Mouse (Mus musculus) c-Kit-negative CD71-positive TER-119-positive erythroid progenitor cells, embryonic 14.5 days (primary cell): ENCODE results near the gene Klk1b3.
"Not testable (repeated sequence)": the region's sequence is repeated elsewhere in the genome, so short reads cannot be mapped to it uniquely, and the experiment has no call there.

Source experiments
- DNase-seq: peaks from one replicate; pipeline ENCODE4 v3.0.0-alpha.2; 2013; ENCODE audit warnings: low read depth, low spot score

The Klk1b3 gene

DNA sequence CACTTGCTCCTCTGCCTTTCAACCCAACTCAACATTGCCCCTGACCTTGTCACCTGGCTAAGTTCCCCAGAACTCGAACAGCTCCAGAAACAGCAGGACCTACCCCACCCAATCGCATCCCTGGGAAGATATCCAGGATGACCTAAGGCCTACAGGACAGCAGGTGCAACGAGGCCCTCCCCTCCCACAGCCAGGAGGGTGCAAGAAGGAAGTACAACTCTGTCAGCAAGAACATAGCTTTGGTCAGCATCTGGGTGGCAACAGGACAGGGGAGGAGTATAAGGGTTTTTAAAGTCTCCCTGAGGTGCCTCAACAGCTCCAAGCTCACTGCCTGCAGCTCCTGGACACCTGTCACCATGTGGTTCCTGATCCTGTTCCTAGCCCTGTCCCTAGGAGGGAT lies at the start of gene Klk1b3:
Gene Klk1b3, plus strand, starts transcription at position 301 of the 400 bp plus-strand sequence.
- DNase-seq, result no peak

DNA sequence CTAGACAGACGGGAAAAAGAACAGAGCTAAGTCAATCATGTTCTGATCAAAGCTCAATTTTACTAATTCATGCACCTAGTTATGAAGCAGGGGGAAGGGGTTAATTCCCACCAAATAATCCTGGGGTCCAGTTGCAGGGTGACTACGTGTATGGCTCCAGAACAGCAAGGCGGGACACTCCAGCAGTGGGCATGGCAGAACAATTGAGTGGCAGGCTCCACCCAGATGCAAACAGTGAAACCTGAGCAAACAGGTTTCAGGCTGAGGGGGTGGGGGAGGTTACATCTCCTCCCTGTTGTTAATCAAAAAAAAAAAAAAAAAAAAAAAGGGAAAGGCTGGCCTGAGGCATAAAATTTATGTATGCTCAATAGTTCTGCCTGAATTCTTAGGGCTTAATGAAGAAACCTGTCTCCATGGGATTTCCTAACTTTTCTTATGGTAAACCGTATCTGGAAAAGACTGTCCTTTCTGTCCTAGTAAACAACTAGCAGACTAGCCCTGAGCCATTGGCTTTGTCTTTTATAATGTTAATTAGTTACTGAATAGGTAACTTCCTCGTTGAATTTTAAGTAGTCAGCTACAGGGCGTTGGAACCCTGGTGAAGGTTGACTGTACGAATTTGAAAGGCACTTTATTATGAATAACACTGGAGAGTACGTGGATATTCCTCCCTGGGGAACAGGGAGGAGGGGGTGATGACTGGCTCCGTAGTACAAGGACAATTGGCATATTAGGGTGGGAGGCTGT lies 18.5 kb upstream of the Klk1b3 start:
- no peak for DNase-seq

DNA sequence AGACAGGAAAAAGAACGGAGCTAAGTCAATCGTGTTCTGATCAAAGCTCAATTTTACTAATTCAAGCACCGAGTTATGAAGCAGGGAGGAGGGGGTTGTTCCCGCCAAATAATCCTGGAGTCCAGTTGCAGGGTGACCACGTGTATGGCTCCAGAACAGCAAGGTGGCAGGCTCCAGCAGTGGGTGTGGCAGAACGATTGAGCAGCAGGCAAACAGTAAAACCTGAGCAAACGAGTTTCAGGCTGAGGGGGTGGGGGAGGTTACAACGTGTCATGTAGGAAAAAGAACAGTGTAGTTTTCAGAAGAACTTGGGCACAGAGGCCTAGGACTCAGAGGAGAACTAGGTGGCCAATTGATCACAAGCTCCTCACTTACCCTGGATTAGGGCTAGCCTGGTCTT lies 11.5 kb upstream of the Klk1b3 start:
- DNase-seq, result not testable (repeated sequence)

DNA sequence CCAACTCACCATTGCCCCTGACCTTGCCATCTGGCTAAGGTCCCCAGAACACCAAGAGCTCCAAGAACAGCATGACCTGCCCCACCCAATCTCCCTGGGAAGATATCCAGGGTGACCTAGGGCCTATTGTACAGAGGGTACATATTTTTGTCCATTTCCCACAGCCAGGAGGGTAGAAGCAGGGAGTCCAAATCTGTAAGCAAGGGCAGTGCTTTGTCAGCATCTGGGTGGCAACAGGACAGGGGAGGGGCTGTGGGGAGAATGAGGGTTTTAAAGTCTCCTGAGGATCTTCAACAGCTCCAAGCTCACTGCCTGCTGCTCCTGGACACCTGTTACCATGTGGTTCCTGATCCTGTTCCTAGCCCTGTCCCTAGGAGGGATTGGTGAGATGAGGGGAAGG lies 10.1 kb upstream of the Klk1b3 start, which contains the start of gene Klk1b24:
Gene Klk1b24, plus strand, starts transcription at position 301 of the 400 bp plus-strand sequence.
- DNase-seq, result not testable (repeated sequence)

DNA sequence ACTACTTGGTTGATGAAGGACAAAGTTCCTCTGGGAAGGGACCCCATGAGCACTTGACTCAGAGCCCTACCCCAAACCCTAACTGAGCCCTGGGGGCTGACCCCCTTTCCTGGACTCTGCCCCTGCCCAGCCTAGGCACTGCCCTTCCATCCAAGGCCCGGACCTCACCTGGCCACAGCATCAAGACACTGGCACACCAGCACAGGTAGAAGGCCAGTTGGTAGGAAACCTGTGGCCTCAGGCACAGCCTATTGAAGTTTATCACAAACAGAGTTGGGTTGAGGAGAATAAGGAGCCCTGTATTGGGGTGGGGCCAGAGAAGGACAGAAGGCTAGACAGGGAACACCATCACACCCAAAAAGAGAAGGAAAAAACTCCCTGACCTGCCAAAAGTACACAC lies 4.5 kb upstream of the Klk1b3 start:
- DNase-seq, result not testable (repeated sequence)

DNA sequence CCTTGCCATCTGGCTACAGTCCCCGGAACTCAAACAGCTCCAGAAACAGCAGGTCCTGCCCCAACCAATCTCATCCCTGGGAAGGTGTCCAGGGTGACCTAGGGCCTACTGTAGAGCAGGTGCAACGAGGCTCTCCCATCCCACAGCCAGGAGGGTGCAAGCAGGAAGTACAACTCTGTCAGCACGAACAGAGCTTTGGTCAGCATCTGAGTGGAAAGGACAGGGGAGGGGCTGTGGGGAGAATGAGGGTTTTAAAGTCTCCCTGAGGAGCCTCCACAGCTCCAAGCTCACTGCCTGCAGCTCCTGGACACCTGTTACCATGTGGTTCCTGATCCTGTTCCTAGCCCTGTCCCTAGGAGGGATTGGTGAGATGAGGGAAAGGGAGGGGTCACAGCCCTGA lies 9.1 kb downstream of the Klk1b3 start, which contains the start of gene Klk1b4:
Gene Klk1b4, plus strand, starts transcription at position 301 of the 400 bp plus-strand sequence.
- DNase-seq, result not testable (repeated sequence)

DNA sequence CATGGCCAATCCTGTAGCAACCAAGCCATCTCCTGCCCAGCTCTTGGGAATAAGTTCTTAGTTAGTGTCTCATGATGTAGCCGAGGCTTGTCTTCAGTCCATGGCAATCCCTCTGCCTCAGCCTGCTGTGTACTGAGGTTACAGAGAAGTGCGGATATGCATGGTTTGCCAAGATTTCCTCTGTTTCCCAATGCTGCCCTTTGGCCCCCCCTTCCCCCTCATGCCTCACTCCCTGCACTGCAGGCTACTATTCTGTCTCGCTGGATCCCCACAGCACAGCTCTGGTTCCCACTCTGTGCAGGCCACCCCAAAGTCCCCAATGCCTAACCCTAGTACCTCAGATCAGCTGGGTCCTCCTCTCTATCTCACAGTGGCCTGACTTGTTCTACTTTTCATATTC lies 10.3 kb downstream of the Klk1b3 start:
- DNase-seq, result no peak

DNA sequence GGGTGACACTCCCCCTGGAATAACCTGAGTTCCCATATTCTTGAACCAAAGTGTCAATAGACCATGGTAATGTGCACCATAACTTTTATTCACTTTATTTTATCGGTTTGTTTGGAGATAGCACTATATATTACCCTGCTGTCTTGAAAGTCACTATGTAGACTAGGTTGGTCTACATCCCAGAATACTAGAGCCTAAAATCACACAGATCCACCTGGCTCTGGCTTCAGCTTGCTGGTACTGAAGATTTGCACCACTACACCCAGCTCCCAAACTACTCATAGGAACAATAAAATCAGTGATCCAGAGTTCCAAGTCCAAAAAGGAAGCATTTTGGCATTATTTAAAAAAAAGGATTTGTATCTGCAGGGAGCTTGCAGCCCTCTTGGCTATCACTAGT lies 17.7 kb downstream of the Klk1b3 start, which contains the start of gene Klk1b5:
Gene Klk1b5, plus strand, starts transcription at position 301 of the 400 bp plus-strand sequence.
- no peak for DNase-seq

DNA sequence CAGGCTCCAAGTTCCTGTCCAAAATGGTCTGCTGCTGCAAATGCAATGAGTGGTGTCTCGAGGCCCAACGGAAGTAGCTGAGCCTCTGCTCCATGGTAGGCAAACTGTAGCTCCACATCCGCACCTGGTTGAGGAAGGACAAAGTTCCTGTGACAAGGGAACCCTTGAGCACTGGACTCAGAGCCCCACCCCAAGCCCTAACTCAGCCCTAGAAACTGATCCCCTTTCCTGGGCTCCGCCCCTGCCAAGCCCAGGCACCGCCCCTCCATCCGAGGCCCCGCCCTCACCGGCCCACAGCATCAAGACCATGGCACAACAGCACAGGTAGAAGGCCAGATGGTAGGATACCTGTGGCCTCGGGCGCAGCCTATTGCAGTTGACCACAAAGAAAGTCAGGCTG lies 23.6 kb downstream of the Klk1b3 start:
- DNase-seq, result not testable (repeated sequence)

DNA sequence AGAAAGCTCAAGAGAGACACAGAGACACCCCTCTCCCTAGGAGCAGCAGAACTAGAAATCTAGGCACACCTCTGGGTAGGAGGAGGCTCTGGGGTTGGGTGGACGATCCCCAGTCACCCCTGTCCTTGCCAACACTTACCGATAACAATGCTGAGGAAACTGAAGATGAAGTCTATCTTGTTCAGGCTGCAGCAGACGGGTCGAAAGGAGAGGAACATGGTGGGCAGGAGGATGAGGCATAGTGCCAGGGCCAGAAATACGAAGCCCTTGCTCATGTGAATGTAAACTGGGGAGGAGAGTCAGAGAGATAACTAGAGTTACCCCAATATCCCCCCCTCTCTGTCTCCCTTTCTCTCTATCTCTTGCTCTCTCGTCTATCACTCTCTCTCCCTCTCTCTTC lies 24.3 kb downstream of the Klk1b3 start:
- DNase-seq, result not testable (repeated sequence)

DNA sequence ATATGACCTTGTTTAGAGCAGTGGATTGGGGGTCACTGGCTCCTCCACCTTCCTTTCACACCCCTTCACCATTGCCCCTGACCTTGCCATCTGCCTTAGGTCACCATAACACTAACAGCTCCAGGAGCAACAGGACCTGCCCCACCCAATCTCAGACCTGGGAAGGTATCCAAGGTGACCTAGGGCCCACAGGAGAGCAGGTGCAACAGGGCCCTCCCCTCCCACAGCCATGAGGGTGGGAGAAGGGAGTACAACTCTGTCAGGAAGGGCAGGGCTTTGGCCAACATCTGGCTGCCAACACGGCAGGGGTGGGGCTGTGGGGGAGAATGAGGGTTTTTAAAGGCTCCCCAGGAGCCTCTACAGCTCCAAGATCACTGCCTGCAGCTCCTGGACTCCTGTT lies 27.1 kb downstream of the Klk1b3 start, which contains the start of gene Klk1:
Gene Klk1, plus strand, starts transcription at position 285 of the 400 bp plus-strand sequence.
- DNase-seq, result no peak

DNA sequence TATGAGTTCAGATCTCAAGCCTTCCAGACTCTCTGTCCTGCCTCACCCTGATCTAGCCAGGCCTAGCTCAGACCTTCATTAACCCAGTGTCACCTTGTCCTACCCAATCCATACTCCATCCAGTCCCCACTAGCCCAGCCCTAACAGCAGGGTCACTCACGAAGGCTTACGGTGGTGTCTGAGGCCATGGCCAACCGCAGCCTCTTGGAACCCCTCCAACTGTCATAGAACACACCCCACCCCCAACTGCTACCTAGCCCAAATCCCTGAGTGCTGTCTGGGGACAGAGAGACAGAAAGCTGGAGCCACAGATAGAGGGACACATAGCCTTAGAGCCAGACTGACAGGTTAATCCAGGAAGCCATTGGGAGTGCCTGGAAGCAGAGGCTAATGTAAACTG lies 37.9 kb downstream of the Klk1b3 start, which contains the start of gene Gm36864:
Gene Gm36864, plus strand, starts transcription at position 269 of the 400 bp plus-strand sequence.
- no peak for DNase-seq

DNA sequence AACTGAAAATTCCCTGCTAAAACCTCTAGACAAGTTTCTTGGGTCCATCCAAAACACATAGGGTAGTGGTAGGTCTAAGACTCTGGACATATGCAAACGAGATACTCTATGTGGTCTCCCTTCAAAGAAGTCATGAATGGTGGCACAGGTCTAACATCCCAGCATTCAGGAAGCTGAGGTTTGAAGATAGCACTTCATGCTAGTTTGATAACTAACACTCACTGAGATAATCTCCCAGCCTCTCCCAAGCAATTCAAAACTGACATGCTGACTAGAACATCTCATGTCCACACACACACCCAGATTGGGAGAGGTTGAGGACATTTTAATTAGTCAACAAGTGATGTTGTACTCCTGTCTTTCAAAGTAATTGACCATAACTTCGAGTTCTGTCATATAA lies 41.9 kb downstream of the Klk1b3 start:
- no peak for DNase-seq

DNA sequence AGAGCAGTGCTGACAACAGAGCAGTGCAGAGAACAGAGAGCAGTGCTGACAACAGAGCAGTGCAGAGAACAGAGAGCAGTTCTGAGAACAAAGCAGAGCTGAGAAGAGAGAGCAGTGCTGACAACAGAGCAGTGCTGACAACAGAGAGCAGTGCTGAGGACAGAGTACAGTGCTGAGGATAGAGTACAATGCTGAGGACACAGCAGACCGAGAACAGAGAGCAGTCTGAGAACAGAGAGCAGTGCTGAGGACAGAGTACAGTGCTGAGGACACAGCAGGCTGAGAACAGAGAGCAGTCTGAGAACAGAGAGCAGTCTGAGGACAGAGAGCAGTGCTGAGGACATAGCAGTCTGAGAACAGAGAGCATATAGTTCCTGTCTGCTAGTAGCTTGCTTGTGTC lies 42.7 kb downstream of the Klk1b3 start:
- DNase-seq, result no peak

DNA sequence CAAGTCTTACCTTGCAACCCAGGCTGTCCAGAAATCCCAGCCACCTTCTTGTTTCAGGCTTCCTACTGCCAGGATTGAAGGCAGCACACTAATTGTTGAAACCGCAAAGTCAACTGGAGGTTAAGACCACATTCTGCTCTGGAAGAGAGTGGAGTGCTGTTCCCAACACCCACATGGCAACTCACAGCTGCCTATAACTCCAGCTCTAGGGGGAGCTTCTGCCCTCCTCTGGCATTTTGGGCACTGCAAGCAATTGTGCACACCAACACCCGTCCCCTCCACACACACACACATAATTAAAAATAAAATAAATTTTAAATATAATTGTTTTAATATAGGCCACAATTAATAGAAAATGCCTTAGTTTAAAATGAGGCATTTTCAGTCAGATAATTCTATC lies 43.2 kb downstream of the Klk1b3 start:
- DNase-seq, result no peak

DNA sequence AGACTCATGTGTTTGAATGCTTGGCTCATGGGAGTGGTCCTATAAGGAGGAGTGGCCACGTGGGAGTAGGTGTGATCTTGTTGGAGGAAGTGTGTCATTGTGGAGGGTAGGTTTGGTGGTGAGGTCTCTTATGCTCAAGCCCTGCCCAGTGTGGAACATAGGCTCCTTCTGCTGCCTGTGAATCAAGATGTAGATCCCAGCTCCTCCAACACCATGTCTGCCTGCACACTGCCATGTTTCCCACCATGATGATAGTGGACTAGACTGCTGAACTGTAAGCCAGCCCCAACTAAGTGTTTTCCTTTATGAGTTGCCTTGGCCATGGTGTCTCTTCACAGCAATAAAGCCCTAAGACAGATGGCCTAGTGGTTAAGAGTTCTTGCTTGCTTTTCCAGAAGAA lies 46.1 kb downstream of the Klk1b3 start:
- no peak for DNase-seq

DNA sequence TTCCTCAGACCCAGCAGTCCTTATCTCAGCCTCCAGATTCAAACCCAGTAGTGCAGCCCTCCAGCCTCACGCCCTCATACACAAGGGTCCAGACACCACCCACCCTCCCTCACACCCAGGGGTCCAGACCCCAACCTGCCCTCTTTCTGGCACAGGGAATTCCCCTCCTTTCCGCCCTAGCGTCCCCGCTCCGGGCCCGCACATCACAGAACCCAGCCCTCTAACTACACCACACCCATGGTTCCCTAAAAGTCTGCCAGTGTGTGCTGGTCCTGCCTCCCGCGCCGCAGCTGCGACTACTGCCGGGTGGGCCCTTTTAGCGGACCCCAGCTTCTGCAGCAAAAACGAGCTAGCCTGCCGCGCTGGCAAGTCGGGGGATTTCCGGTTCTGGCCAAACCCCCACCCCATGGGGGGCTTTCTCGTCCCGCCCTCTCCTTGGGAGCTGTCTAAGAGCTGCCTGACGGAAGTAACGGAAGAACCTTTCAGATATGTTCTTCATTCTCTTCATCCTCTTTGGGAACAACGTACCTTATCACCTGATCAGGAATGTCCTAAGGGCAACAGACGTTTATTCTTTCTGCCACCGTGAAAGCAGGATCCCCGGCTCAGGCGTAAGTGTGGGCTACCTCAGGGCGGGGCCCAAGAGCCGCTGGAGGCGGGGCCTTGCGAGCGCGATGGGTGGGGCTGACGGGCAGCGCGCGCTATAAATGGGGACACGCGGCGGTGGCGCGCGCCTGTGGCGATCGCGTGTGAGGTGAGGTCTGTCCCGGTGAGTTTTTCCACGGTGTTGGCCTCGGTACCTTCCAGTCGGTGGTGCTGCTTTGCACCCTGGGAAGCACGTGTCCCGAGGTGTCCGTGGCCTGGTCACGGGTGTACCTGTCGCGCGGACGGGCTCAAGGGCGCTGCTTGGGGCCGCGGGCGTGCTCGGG lies 48.3 kb downstream of the Klk1b3 start, which contains the start of the genes 1700028J19Rik and 2410002F23Rik:
Gene 1700028J19Rik, minus strand, starts transcription at position 641 of the 929 bp plus-strand sequence.
Gene 2410002F23Rik, plus strand, starts transcription at position 668 of the 929 bp plus-strand sequence.
- peak; percentile 82 for DNase-seq

DNA sequence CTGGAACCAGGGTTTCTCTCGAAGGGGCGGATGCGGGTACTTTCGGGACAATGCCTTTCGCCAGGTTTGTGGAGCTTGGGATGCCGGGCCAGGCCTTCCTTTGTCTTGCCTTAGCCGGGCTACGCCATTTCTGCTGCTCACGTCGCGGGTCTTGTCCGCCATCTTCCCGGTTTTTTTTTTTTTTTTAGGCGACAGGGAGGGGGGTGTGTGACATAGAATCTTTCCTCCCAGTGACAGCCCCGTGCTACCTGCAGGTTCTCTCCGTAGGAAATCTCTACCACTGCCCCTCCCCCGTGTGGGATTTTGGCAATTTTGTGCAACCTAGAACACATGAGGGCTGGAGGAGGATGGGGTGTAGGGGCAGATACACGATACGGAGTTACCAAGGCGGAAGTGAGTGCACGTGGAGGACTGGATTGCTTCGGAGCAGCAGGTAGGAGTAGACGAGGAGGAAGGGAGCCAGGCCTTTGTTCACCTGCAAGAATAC lies 49.0 kb downstream of the Klk1b3 start:
- no peak for DNase-seq

DNA sequence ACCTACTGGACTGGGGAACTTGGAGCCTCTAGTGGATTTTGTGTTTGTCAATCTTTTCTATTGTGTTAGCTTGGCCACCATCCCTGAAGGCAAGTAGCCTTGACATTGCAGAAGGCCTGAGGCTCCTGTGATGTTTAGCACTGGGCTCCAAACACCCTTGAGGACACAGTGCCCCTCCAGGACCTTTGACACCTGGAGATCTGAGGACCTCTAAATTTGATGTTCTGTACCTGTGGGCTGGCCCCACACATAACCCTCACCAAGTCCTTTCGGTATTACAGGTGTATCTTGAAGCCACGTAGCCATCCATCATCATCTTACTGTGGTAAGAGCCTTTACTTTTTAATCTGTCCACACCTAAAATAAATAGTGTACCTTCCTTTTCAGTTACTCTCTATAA lies 50.0 kb downstream of the Klk1b3 start:
- no peak for DNase-seq

DNA sequence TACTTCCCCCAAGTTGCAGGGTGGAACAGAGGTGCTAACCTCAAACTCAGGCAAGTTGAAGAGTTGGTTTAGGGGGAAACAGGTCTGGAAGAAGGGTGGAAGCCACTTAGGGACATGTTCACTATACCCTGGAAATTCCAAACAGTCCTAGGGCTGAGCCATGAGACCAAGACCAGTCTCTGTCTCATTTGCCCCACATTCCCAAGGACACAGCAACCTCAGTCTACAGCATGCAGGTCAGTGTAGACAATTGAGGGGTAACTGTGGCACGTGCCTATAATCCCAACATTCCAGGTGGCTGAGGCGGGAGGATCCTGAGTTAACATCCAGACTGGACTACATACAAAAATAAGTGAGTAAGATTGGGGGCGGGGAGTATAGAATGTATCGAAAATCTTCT lies 51.3 kb downstream of the Klk1b3 start:
- no peak for DNase-seq

DNA sequence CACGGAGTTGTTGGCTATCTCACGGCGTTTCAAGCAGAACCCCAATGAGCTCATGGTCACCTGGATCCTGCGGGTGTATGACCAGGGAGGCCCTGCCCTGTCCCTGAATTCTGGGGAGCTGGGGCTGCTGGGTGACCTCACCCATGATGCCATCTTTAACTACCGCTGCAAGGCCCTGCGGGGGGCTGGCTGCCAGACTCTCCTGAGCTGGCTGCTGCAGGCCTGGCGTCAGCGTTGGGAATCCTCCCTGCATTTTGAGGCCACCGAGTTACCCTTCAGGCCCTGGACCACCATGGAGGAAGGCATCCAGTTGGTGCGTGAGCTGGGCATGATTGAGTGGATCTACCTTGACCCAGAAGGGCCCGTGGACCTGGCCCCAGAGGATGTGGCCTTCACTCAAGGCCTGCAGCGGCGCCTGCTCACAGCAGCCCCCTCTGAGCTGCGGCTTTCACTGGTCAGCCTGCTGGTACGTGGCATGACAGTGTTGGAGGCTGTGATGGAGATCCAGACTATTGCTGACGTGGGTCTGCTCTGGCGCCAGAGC lies 52.8 kb downstream of the Klk1b3 start:
- DNase-seq, result not testable (repeated sequence)
